Mouse (Mus musculus) liver, embryonic 15.5 days (tissue): Measurements from ENCODE around the gene Rspry1. TPM values are rescaled to one million over a fixed set of nuclear protein-coding genes. Genes with fewer than 3 reads are reported as not detected.

Experiments
- ATAC-seq: fragments of 200-750 bp; cut with Nextera tagmentation; 2 replicates; pipeline ENCODE4 v1.8.0; 2017; ENCODE audit warnings: moderate number of reproducible peaks, mild to moderate bottlenecking, moderate library complexity; ENCODE audit not compliant: insufficient read depth
- H3K27ac ChIP-seq: fragments of 300-500 bp; sonication (generic); replicated peaks from 2 replicates; pipeline ENCODE4 v1.5.1; 2015; ENCODE audit warnings: mild to moderate bottlenecking, inconsistent platforms
- H3K27me3 ChIP-seq: fragments of 300-500 bp; sonication (generic); 2 replicates; pipeline ENCODE4 v1.6.1; 2015; ENCODE audit warnings: mild to moderate bottlenecking, inconsistent platforms
- H3K36me3 ChIP-seq: fragments of 300-500 bp; sonication (generic); replicated peaks from 2 replicates; pipeline ENCODE4 v1.6.1; 2015; ENCODE audit warnings: moderate library complexity, mild to moderate bottlenecking, inconsistent platforms
- H3K4me1 ChIP-seq: fragments of 300-500 bp; sonication (generic); replicated peaks from 2 replicates; pipeline ENCODE4 v1.6.1; 2015; ENCODE audit warnings: inconsistent platforms
- H3K4me2 ChIP-seq: fragments of 300-500 bp; sonication (generic); 2 replicates; pipeline ENCODE4 v1.6.1; 2015; ENCODE audit warnings: moderate library complexity, mild to moderate bottlenecking, inconsistent platforms
- H3K4me3 ChIP-seq: fragments of 300-500 bp; sonication (generic); replicated peaks from 2 replicates; pipeline ENCODE4 v1.5.1; 2015; ENCODE audit warnings: mild to moderate bottlenecking, inconsistent platforms
- H3K9ac ChIP-seq: fragments of 300-500 bp; sonication (generic); 2 replicates; pipeline ENCODE4 v1.6.1; 2015; ENCODE audit warnings: moderate library complexity, mild to moderate bottlenecking, inconsistent platforms
- H3K9me3 ChIP-seq: fragments of 300-500 bp; sonication (generic); replicated peaks from 2 replicates; pipeline ENCODE4 v1.6.1; 2016; ENCODE audit warnings: inconsistent platforms
- WGBS: fragments of 180-500 bp; shearing (Covaris S2); methylation state at CpG from one replicate; pipeline ENCODE4 v1.1.7; 2015; ENCODE audit warnings: mixed read lengths; ENCODE audit not compliant: insufficient replicate concordance; 5-methylcytosine and 5-hydroxymethylcytosine counted together
- polyA plus RNA-seq: library from polyadenylated mRNA; unstranded; fragments of >200 nt; fragmentation: Nextera tagmentation; extraction: Ambion mirVana; gene quantifications from 2 replicates; pipeline ENCODE4 v1.2.1, GENCODE M21; 2015

Rspry1 gene
- polyA plus RNA-seq, 1 experiment from 2014 or later: 15.3 TPM

GRCm38 (mm10) chr8:94660418-94660817 is 58.7 kb downstream of the Rspry1 start:
- WGBS: 73% methylated on average over 4 of the region's 4 CpGs
- no peak for ATAC-seq
- no peak overlapping the region for H3K27ac ChIP-seq

GRCm38 (mm10) chr8:94664722-94665121 is 63.0 kb downstream of the Rspry1 start:
- H3K9ac ChIP-seq: no peak overlapping the region
- H3K27ac ChIP-seq: no peak overlapping the region
- H3K4me3 ChIP-seq: no peak overlapping the region
- H3K9me3 ChIP-seq: no peaks in the 10 kb centered on the region
- WGBS: 59% methylated on average over 2 of the region's 2 CpGs
- H3K4me2 ChIP-seq: no peak overlapping the region
- H3K4me1 ChIP-seq: peaks cover 23% of the 10 kb centered on the region
- ATAC-seq: no peak
- no peaks in the 10 kb centered on the region for H3K36me3 ChIP-seq
- no peaks in the 10 kb centered on the region for H3K27me3 ChIP-seq

More at GRCm38 (mm10) chr8:94660418-94660817, 58.7 kb downstream of the Rspry1 start:
- Histone ChIP-seq H3K4me3 (no peak overlapping the region), H3K36me3 (peaks cover 21% of the 10 kb centered on the region), H3K9ac (no peak overlapping the region), H3K9me3 (no peaks in the 10 kb centered on the region), H3K27me3 (no peaks in the 10 kb centered on the region), H3K4me1 (peaks cover 4% of the 10 kb centered on the region; the same call in 1 of the 2 replicates), H3K4me2 (no peak overlapping the region)

- Histone ChIP-seq H3K4me2 (peak within 1 kb of the TSS; percentile 91), H3K9me3 (no peaks in the 10 kb centered on the region), H3K9ac (peak within 1 kb of the TSS; percentile 78), H3K4me3 (peak within 1 kb of the TSS; percentile 71), H3K36me3 (peaks cover 13% of the 10 kb centered on the region), H3K4me1 (peaks cover 23% of the 10 kb centered on the region), H3K27ac (peak within 1 kb of the TSS; percentile 77), H3K27me3 (no peaks in the 10 kb centered on the region)
- ATAC-seq: peak; percentile 99
- under 1% methylated on average over 74 of the region's 74 CpGs for WGBS
These were observed 64.9 kb downstream of the Rspry1 start, which contains the start of gene Arl2bp for GRCm38 (mm10) chr8:94666456-94667308. Gene Arl2bp, plus strand, starts transcription at chr8:94666600.

- 46% methylated on average over 5 of the region's 5 CpGs for WGBS
- Histone ChIP-seq H3K4me3 (no peak overlapping the region), H3K27me3 (no peaks in the 10 kb centered on the region), H3K4me1 (no peaks in the 10 kb centered on the region; the same call in 1 of the 2 replicates), H3K9ac (no peak overlapping the region), H3K36me3 (peaks cover 39% of the 10 kb centered on the region), H3K4me2 (no peak overlapping the region), H3K9me3 (no peaks in the 10 kb centered on the region), H3K27ac (no peak overlapping the region)
- ATAC-seq: no peak
These were observed 72.6 kb downstream of the Rspry1 start for GRCm38 (mm10) chr8:94674384-94674783.

- no peak for ATAC-seq
- no peaks in the 10 kb centered on the region for H3K27me3 ChIP-seq
- no peak overlapping the region for H3K4me2 ChIP-seq
- H3K36me3 ChIP-seq: peaks cover 33% of the 10 kb centered on the region
- WGBS: 80% methylated on average over 6 of the region's 6 CpGs
- no peaks in the 10 kb centered on the region; the same call in 1 of the 2 replicates for H3K4me1 ChIP-seq
- no peaks in the 10 kb centered on the region for H3K9me3 ChIP-seq
- H3K9ac ChIP-seq: no peak overlapping the region
- no peak overlapping the region for H3K4me3 ChIP-seq
- no peak overlapping the region for H3K27ac ChIP-seq
These were observed 74.2 kb downstream of the Rspry1 start for GRCm38 (mm10) chr8:94675923-94676322.

GRCm38 (mm10) chr8:94678582-94678981 is 76.8 kb downstream of the Rspry1 start:
- H3K4me2 ChIP-seq: no peak overlapping the region
- 38% methylated on average over 9 of the region's 9 CpGs for WGBS
- no peak overlapping the region for H3K9ac ChIP-seq
- no peaks in the 10 kb centered on the region; the same call in 1 of the 2 replicates for H3K4me1 ChIP-seq
- no peaks in the 10 kb centered on the region for H3K9me3 ChIP-seq
- no peaks in the 10 kb centered on the region for H3K27me3 ChIP-seq
- no peak for ATAC-seq
- no peak overlapping the region for H3K4me3 ChIP-seq
- H3K27ac ChIP-seq: no peak overlapping the region
- H3K36me3 ChIP-seq: peaks cover 8% of the 10 kb centered on the region

GRCm38 (mm10) chr8:94680414-94680813 is 78.7 kb downstream of the Rspry1 start:
- no peaks in the 10 kb centered on the region for H3K36me3 ChIP-seq
- no peak overlapping the region for H3K27ac ChIP-seq
- no peak overlapping the region for H3K4me3 ChIP-seq
- H3K9ac ChIP-seq: no peak overlapping the region
- H3K27me3 ChIP-seq: no peaks in the 10 kb centered on the region
- no peaks in the 10 kb centered on the region for H3K9me3 ChIP-seq
- no peak for ATAC-seq
- no peak overlapping the region for H3K4me2 ChIP-seq
- H3K4me1 ChIP-seq: no peaks in the 10 kb centered on the region
- WGBS: 74% methylated on average over 3 of the region's 3 CpGs

- Histone ChIP-seq H3K9me3 (no peaks in the 10 kb centered on the region), H3K4me1 (no peaks in the 10 kb centered on the region), H3K9ac (no peak overlapping the region), H3K4me2 (no peak overlapping the region), H3K4me3 (no peak overlapping the region), H3K27ac (no peak overlapping the region), H3K36me3 (no peaks in the 10 kb centered on the region), H3K27me3 (no peaks in the 10 kb centered on the region)
- WGBS: 66% methylated on average over 16 of the region's 16 CpGs
- ATAC-seq: no peak
These were observed 81.2 kb downstream of the Rspry1 start for GRCm38 (mm10) chr8:94682732-94683524.

- no peak overlapping the region for H3K9ac ChIP-seq
- H3K4me2 ChIP-seq: no peak overlapping the region
- no peak overlapping the region for H3K27ac ChIP-seq
- no peaks in the 10 kb centered on the region for H3K9me3 ChIP-seq
- no peaks in the 10 kb centered on the region for H3K36me3 ChIP-seq
- H3K4me1 ChIP-seq: no peaks in the 10 kb centered on the region
- H3K4me3 ChIP-seq: no peak overlapping the region
- H3K27me3 ChIP-seq: no peaks in the 10 kb centered on the region
- 41% methylated on average over 4 of the region's 4 CpGs for WGBS
- ATAC-seq: no peak
These were observed 82.5 kb downstream of the Rspry1 start for GRCm38 (mm10) chr8:94684287-94684686.

- H3K4me1 ChIP-seq: no peaks in the 10 kb centered on the region
- H3K9me3 ChIP-seq: no peaks in the 10 kb centered on the region
- H3K36me3 ChIP-seq: no peaks in the 10 kb centered on the region
- WGBS: 59% methylated on average over 9 of the region's 9 CpGs
- H3K4me2 ChIP-seq: no peak overlapping the region
- no peak for ATAC-seq
- no peak overlapping the region for H3K27ac ChIP-seq
- H3K4me3 ChIP-seq: no peak overlapping the region
- H3K9ac ChIP-seq: no peak overlapping the region
- H3K27me3 ChIP-seq: peaks cover 6% of the 10 kb centered on the region; the same call in 1 of the 2 replicates
These were observed 84.2 kb downstream of the Rspry1 start for GRCm38 (mm10) chr8:94685953-94686352.

- H3K4me3 ChIP-seq: no peak overlapping the region
- ATAC-seq: no peak
- peaks cover 13% of the 10 kb centered on the region for H3K4me1 ChIP-seq
- H3K9ac ChIP-seq: no peak overlapping the region
- no peak overlapping the region for H3K27ac ChIP-seq
- WGBS: 8% methylated on average over 6 of the region's 6 CpGs
- H3K9me3 ChIP-seq: no peaks in the 10 kb centered on the region
- H3K36me3 ChIP-seq: no peaks in the 10 kb centered on the region
- no peak overlapping the region for H3K4me2 ChIP-seq
- peaks cover 84% of the 10 kb centered on the region for H3K27me3 ChIP-seq
These were observed 93.0 kb downstream of the Rspry1 start for GRCm38 (mm10) chr8:94694701-94695100.
